Mouse (Mus musculus) kidney, embryonic 14.5 days (tissue): ENCODE results near the gene Dek. TPM values are rescaled to one million over a fixed set of nuclear protein-coding genes. Genes with fewer than 3 reads are reported as not detected.
A peak's percentile ranks its signal among the peaks of the same experiment; 100 is the strongest.

Experiments used
- ATAC-seq: fragments of 200-750 bp; cut with Nextera tagmentation; 2 replicates; pipeline ENCODE4 v1.8.0; 2017; ENCODE audit warnings: moderate number of reproducible peaks, mild to moderate bottlenecking, moderate TSS enrichment, moderate library complexity; ENCODE audit not compliant: low FRiP score, low TSS enrichment
- H3K27ac ChIP-seq: fragments of 300-500 bp; sonication (generic); 2 replicates; pipeline ENCODE4 v1.5.1; 2014; ENCODE audit warnings: low read depth, mild to moderate bottlenecking, low read length, moderate library complexity, mixed read lengths
- H3K27me3 ChIP-seq: fragments of 300-500 bp; sonication (generic); 2 replicates; pipeline ENCODE4 v1.6.1; 2014; ENCODE audit warnings: mild to moderate bottlenecking, low read length; ENCODE audit not compliant: control insufficient read depth, insufficient read depth
- H3K36me3 ChIP-seq: fragments of 300-500 bp; sonication (generic); 2 replicates; pipeline ENCODE4 v1.6.1; 2014; ENCODE audit warnings: low read length, mixed read lengths; ENCODE audit not compliant: control insufficient read depth, insufficient read depth
- H3K4me1 ChIP-seq: fragments of 300-500 bp; sonication (generic); 2 replicates; pipeline ENCODE4 v1.6.1; 2014; ENCODE audit warnings: low read length, mixed read lengths; ENCODE audit not compliant: control insufficient read depth, insufficient read depth
- H3K4me2 ChIP-seq: fragments of 300-500 bp; sonication (generic); replicated peaks from 2 replicates; pipeline ENCODE4 v1.6.1; 2014; ENCODE audit warnings: low read depth, mild to moderate bottlenecking, low read length
- H3K4me3 ChIP-seq: fragments of 300-500 bp; sonication (generic); 2 replicates; pipeline ENCODE4 v1.5.1; 2014; ENCODE audit warnings: mild to moderate bottlenecking, low read length
- H3K9ac ChIP-seq: fragments of 300-500 bp; sonication (generic); 2 replicates; pipeline ENCODE4 v1.6.1; 2014; ENCODE audit warnings: low read depth, mild to moderate bottlenecking, low read length, moderate library complexity
- H3K9me3 ChIP-seq: fragments of 300-500 bp; sonication (generic); 2 replicates; pipeline ENCODE4 v1.6.1; 2016; ENCODE audit warnings: low read length; ENCODE audit not compliant: control insufficient read depth
- WGBS: fragments of 180-500 bp; shearing (Covaris S2); extraction: QIAGEN DNeasy Blood & Tissue Kit; methylation state at CpG from one replicate; pipeline ENCODE4 v1.1.7; 2014; 5-methylcytosine and 5-hydroxymethylcytosine counted together
- polyA plus RNA-seq: library from polyadenylated mRNA; unstranded; fragments of >200 nt; fragmentation: Nextera tagmentation; extraction: Ambion mirVana; gene quantifications from 2 replicates; pipeline ENCODE4 v1.2.1, GENCODE M21; 2014

The Dek gene
- polyA plus RNA-seq = 276 and 313 TPM in 2 replicates

GRCm38 (mm10) chr13:47105711-47106579 is at the start of gene Dek:
Dek (minus strand) TSS chr13:47106201.
- peaks cover 19% of the 10 kb centered on the region for H3K4me1 ChIP-seq
- ATAC-seq = peak; percentile 94
- no peaks in the 10 kb centered on the region for H3K9me3 ChIP-seq
- peaks cover 14% of the 10 kb centered on the region for H3K36me3 ChIP-seq
- H3K27me3 ChIP-seq = no peaks in the 10 kb centered on the region
- peak within 1 kb of the TSS; percentile 94 for H3K4me3 ChIP-seq
- peak within 1 kb of the TSS; percentile 78 for H3K4me2 ChIP-seq
- WGBS = under 1% methylated on average over 93 of the region's 129 CpGs
- peak within 1 kb of the TSS; percentile 99 for H3K9ac ChIP-seq
- H3K27ac ChIP-seq = peak within 1 kb of the TSS; percentile 100

GRCm38 (mm10) chr13:47154866-47155265 is 48.9 kb upstream of the Dek start:
- no peaks in the 10 kb centered on the region for H3K9me3 ChIP-seq
- no peak overlapping the region for H3K27ac ChIP-seq
- ATAC-seq = no peak

GRCm38 (mm10) chr13:47153206-47153605 is 47.2 kb upstream of the Dek start:
- H3K4me3 ChIP-seq = no peak overlapping the region
- H3K27ac ChIP-seq = no peak overlapping the region
- 82% methylated on average over 5 of the region's 5 CpGs for WGBS
- H3K4me2 ChIP-seq = no peak overlapping the region
- H3K9me3 ChIP-seq = no peaks in the 10 kb centered on the region
- H3K9ac ChIP-seq = no peak overlapping the region
- H3K36me3 ChIP-seq = no peaks in the 10 kb centered on the region
- ATAC-seq = no peak
- no peaks in the 10 kb centered on the region for H3K27me3 ChIP-seq
- peaks cover 2% of the 10 kb centered on the region; the same call in 1 of the 2 replicates for H3K4me1 ChIP-seq

More at GRCm38 (mm10) chr13:47154866-47155265, 48.9 kb upstream of the Dek start:
- no peaks in the 10 kb centered on the region for H3K4me1 ChIP-seq
- WGBS = 71% methylated on average over 4 of the region's 4 CpGs
- H3K9ac ChIP-seq = no peak overlapping the region
- H3K27me3 ChIP-seq = no peaks in the 10 kb centered on the region
- H3K4me2 ChIP-seq = no peak overlapping the region
- no peak overlapping the region for H3K4me3 ChIP-seq
- no peaks in the 10 kb centered on the region for H3K36me3 ChIP-seq

DNA sequence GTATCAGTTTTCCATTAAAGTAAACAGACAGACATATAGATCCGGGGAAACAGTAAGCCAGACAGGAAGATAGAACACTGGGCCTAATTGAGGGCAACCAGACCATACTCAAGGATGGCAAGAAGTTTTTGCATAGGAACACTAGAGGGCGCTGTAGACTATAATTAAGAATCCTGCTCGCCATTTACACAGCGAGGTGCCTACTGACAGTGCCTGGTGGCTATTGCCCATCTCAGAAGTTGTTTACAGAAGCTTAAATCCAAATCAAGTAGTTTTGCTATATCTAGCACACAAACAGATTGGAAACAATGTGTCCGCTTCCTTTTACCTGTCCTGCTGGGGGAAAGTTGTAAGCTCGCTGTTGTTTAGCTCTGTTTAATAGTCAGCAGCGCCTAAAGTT is 46.4 kb upstream of the Dek start:
- 36% methylated on average over 7 of the region's 7 CpGs for WGBS
- ATAC-seq = peak; percentile 57
- Histone ChIP-seq H3K27me3 (no peaks in the 10 kb centered on the region), H3K9me3 (no peaks in the 10 kb centered on the region), H3K9ac (no peak overlapping the region), H3K4me3 (no peak overlapping the region), H3K36me3 (no peaks in the 10 kb centered on the region), H3K27ac (no peak overlapping the region), H3K4me2 (no peak overlapping the region), H3K4me1 (peaks cover 4% of the 10 kb centered on the region; the same call in 1 of the 2 replicates)

- no peak overlapping the region for H3K27ac ChIP-seq
- no peak for ATAC-seq
- no peaks in the 10 kb centered on the region for H3K9me3 ChIP-seq
- H3K36me3 ChIP-seq = no peaks in the 10 kb centered on the region
- no peak overlapping the region for H3K4me3 ChIP-seq
- H3K9ac ChIP-seq = no peak overlapping the region
- H3K4me2 ChIP-seq = no peak overlapping the region
- H3K4me1 ChIP-seq = peaks cover 4% of the 10 kb centered on the region; the same call in 1 of the 2 replicates
- WGBS = 91% methylated on average over 14 of the region's 14 CpGs
- no peaks in the 10 kb centered on the region for H3K27me3 ChIP-seq
Observed at GRCm38 (mm10) chr13:47151060-47151459, 45.1 kb upstream of the Dek start.

DNA sequence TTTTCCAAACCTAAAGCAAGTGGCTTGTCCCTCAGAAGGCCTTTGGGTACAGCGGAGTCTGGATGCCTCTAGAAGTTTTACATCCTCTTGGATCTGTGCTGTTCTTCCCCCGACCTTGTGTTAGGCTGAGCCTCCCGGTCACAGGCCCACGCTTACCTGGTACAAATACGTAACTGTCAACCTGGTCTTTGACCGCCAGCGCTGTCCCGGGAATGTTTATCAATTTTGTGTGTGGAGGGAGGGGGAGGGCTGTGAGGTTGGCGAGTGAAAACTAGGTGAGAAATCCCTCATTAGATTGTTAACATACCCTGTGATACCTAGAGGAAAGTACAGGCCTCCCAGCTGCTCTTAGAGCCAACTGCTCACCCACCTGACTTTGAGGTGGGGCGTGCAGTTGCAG is 44.0 kb upstream of the Dek start:
- H3K4me2 ChIP-seq = no peak overlapping the region
- ATAC-seq = no peak
- 89% methylated on average over 10 of the region's 10 CpGs for WGBS
- no peaks in the 10 kb centered on the region for H3K9me3 ChIP-seq
- no peaks in the 10 kb centered on the region for H3K27me3 ChIP-seq
- H3K36me3 ChIP-seq = no peaks in the 10 kb centered on the region
- no peak overlapping the region for H3K4me3 ChIP-seq
- H3K4me1 ChIP-seq = peaks cover 4% of the 10 kb centered on the region; the same call in 1 of the 2 replicates
- H3K27ac ChIP-seq = no peak overlapping the region
- H3K9ac ChIP-seq = no peak overlapping the region

- Histone ChIP-seq H3K27me3 (no peaks in the 10 kb centered on the region), H3K4me3 (no peak overlapping the region), H3K4me2 (no peak overlapping the region), H3K9ac (no peak overlapping the region), H3K36me3 (no peaks in the 10 kb centered on the region), H3K4me1 (peaks cover 4% of the 10 kb centered on the region; the same call in 1 of the 2 replicates), H3K9me3 (no peaks in the 10 kb centered on the region), H3K27ac (no peak overlapping the region)
- no peak for ATAC-seq
- WGBS = 46% methylated on average over 11 of the region's 11 CpGs
Observed at GRCm38 (mm10) chr13:47148573-47148972, 42.6 kb upstream of the Dek start.

GRCm38 (mm10) chr13:47146388-47146787 is 40.4 kb upstream of the Dek start:
- H3K4me1 ChIP-seq = peaks cover 4% of the 10 kb centered on the region; the same call in 1 of the 2 replicates

DNA sequence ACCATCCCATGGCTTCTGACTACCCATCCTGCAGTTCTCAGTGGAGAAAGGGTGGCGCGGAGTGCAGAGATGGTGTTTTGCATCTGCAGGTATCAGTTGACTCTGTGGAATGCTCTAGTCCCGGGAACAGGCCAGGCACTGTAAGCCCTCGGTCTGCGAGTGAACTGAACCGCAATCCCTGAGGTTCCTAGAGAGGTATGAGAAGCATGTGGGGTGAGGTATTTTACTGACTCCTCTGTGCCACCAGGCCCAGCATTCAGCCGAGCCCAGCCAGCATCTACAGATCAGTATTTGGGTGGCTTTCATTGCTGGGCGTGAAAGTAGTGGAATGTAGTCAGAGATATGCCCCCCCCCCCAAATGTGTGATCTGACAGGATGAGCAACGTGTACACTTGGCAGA is 39.9 kb upstream of the Dek start:
- no peak for ATAC-seq
- Histone ChIP-seq H3K27ac (no peak overlapping the region), H3K9ac (no peak overlapping the region), H3K27me3 (no peaks in the 10 kb centered on the region), H3K4me2 (no peak overlapping the region), H3K4me3 (no peak overlapping the region), H3K9me3 (no peaks in the 10 kb centered on the region), H3K4me1 (peaks cover 4% of the 10 kb centered on the region; the same call in 1 of the 2 replicates), H3K36me3 (no peaks in the 10 kb centered on the region)
- 49% methylated on average over 9 of the region's 9 CpGs for WGBS

More at GRCm38 (mm10) chr13:47146388-47146787, 40.4 kb upstream of the Dek start:
- Histone ChIP-seq H3K4me3 (no peak overlapping the region), H3K4me2 (no peak overlapping the region), H3K36me3 (no peaks in the 10 kb centered on the region), H3K27me3 (no peaks in the 10 kb centered on the region), H3K9ac (no peak overlapping the region), H3K9me3 (no peaks in the 10 kb centered on the region), H3K27ac (no peak overlapping the region)
- no peak for ATAC-seq
- whole genome bisulfite sequencing = 54% methylated on average over 7 of the region's 7 CpGs
